ENCODE assay signal across 8 mouse cellular contexts in the genomic region with DNA sequence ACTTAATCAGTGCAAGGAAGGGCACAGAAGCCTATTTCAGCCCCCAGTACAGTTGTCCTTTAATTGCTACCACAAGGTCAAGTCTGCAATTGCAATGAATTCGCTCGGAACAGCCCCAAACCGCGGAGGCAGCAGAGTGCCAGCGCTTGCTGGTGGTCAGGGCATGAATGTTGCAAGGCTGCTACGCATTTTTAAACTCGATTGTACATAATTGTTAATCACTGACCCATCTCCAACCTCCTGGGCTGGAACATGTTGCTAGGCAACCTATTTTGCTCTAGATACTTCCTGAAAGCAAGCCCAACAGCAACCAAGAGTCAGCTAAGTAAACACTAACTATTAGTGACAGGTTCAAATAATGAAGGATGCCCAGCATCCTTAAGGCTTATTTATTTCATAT.
DNase-seq lines count a peak whose midpoint lies in the region; ATAC-seq and TF ChIP-seq lines count a peak whose summit lies in the region.

No protein-coding gene starts in this region.

- no peak for ATAC-seq in heart, embryonic 12.5 days (ENCODE audit: insufficient number of reproducible peaks, low FRiP score)
- peak; percentile 52; the same call in 1 of the 2 replicates for ATAC-seq in hindbrain, postnatal 0 days
- 0 out of 2 replicates have a peak, but pooled peaks have one; percentile 48 for ATAC-seq in midbrain, embryonic 11.5 days (ENCODE audit: low FRiP score)

- peaks cover 32% of the 10 kb centered on the region for H3K4me1 ChIP-seq in heart, embryonic 12.5 days (replicated peaks)
- peaks cover 1% of the 10 kb centered on the region; the same call in 1 of the 2 replicates for H3K4me1 ChIP-seq in heart, adult 2 months (ENCODE audit: control insufficient read depth, insufficient read depth, low read length)
- H3K4me1 ChIP-seq in hindbrain, postnatal 0 days (ENCODE audit: insufficient read depth, low read length), result peaks cover 19% of the 10 kb centered on the region
- H3K4me1 ChIP-seq in midbrain, embryonic 11.5 days (ENCODE audit: control insufficient read depth, insufficient read depth, low read length), result peaks cover 18% of the 10 kb centered on the region

- 72% methylated on average over 7 of the region's 7 CpGs for WGBS in heart, embryonic 12.5 days
- WGBS in heart, adult 2 months, result 73% methylated on average over 7 of the region's 7 CpGs
- WGBS in hindbrain, postnatal 0 days, result 17% methylated on average over 7 of the region's 7 CpGs
- 18% methylated on average over 7 of the region's 7 CpGs for WGBS in midbrain, embryonic 11.5 days

- H3K4me2 ChIP-seq in heart, embryonic 12.5 days, result no peak overlapping the region
- peak overlapping the region; percentile 44; the same call in 1 of the 2 replicates for H3K4me2 ChIP-seq in hindbrain, postnatal 0 days (ENCODE audit: low read depth, low read length)
- H3K4me2 ChIP-seq in midbrain, embryonic 11.5 days, result no peak overlapping the region

- H3K79me2 ChIP-seq in heart, adult 2 months (replicated peaks; ENCODE audit: control insufficient read depth, insufficient read depth, low read length), result no peaks in the 10 kb centered on the region

- no peaks in the 10 kb centered on the region for H3K27me3 ChIP-seq in heart, embryonic 12.5 days (replicated peaks)
- H3K27me3 ChIP-seq in heart, adult 2 months (ENCODE audit: control insufficient read depth, insufficient read depth, low read length), result no peaks in the 10 kb centered on the region
- no peaks in the 10 kb centered on the region for H3K27me3 ChIP-seq in hindbrain, postnatal 0 days (ENCODE audit: insufficient read depth, low read length)
- peaks cover 12% of the 10 kb centered on the region for H3K27me3 ChIP-seq in midbrain, embryonic 11.5 days (ENCODE audit: control insufficient read depth, insufficient read depth, low read length)

- TF ChIP-seq CTCF in heart, adult 2 months (IDR thresholded peaks at IDR 0.05), result no peak
- peak; percentile 44 for TF ChIP-seq CTCF in hindbrain, postnatal 0 days (IDR thresholded peaks at IDR 0.05; ENCODE audit: low read depth)

- H3K36me3 ChIP-seq in heart, embryonic 12.5 days, result no peaks in the 10 kb centered on the region
- H3K36me3 ChIP-seq in heart, adult 2 months (ENCODE audit: control insufficient read depth, insufficient read depth, low read length), result no peaks in the 10 kb centered on the region
- no peaks in the 10 kb centered on the region for H3K36me3 ChIP-seq in hindbrain, postnatal 0 days (ENCODE audit: insufficient read depth, low read length)
- H3K36me3 ChIP-seq in midbrain, embryonic 11.5 days (ENCODE audit: control insufficient read depth, insufficient read depth, low read length), result no peaks in the 10 kb centered on the region

- no peak for TF ChIP-seq POLR2A in heart, adult 2 months (IDR thresholded peaks at IDR 0.05; ENCODE audit: insufficient read depth, low read depth, low read length)

- 0 out of 2 replicates have a peak overlapping the region, but pooled peaks have one; percentile 3 for H3K27ac ChIP-seq in heart, embryonic 12.5 days (ENCODE audit: poor library complexity, severe bottlenecking)
- H3K27ac ChIP-seq in heart, adult 2 months, result no peak overlapping the region
- peak overlapping the region; percentile 64 for H3K27ac ChIP-seq in hindbrain, postnatal 0 days
- no peak overlapping the region for H3K27ac ChIP-seq in midbrain, embryonic 11.5 days (ENCODE audit: low read depth, low read length)

- H3K9ac ChIP-seq in heart, embryonic 12.5 days, result no peak overlapping the region
- no peak overlapping the region for H3K9ac ChIP-seq in heart, adult 2 months (ENCODE audit: low read depth, low read length)
- 0 out of 2 replicates have a peak overlapping the region, but pooled peaks have one; percentile 15 for H3K9ac ChIP-seq in hindbrain, postnatal 0 days (replicated peaks; ENCODE audit: low read length)
- no peak overlapping the region for H3K9ac ChIP-seq in midbrain, embryonic 11.5 days (ENCODE audit: low read length)

- no peak overlapping the region for H3K4me3 ChIP-seq in heart, embryonic 12.5 days
- H3K4me3 ChIP-seq in heart, adult 2 months, result no peak overlapping the region
- no peak overlapping the region for H3K4me3 ChIP-seq in hindbrain, postnatal 0 days (ENCODE audit: low read length)
- H3K4me3 ChIP-seq in midbrain, embryonic 11.5 days (ENCODE audit: low read depth, low read length), result no peak overlapping the region

- intact Hi-C loops in heart, adult 2 months (cut with DNase I), result no loop called here
- intact Hi-C loops in left cerebral cortex, postnatal 36 days (cut with DNase I), result no loop called here

- no peak for TF ChIP-seq EP300 in heart, adult 2 months (IDR thresholded peaks at IDR 0.05; ENCODE audit: insufficient read depth, low read depth, low read length)

- no peak for DNase-seq in heart, adult 2 months
- DNase-seq in embryo, embryonic 11 days, result peak; percentile 51
- peak; percentile 68 for DNase-seq in hindbrain, postnatal 0 days (ENCODE audit: low spot score)
- no peak for DNase-seq in midbrain, embryonic 11.5 days (ENCODE audit: low spot score, missing footprints)
- DNase-seq in frontal cortex, postnatal 14 days (ENCODE audit: low spot score in 2 of 2), result no peak
- DNase-seq in left cerebral cortex, postnatal 36 days (ENCODE audit: low spot score in 2 of 2), result no peak
- DNase-seq in left cerebral cortex, adult 8-10 months (ENCODE audit: low spot score in 2 of 2), result no peak

- H3K9me3 ChIP-seq in heart, embryonic 12.5 days (replicated peaks), result no peaks in the 10 kb centered on the region
- H3K9me3 ChIP-seq in hindbrain, postnatal 0 days (ENCODE audit: low read length), result no peaks in the 10 kb centered on the region
- H3K9me3 ChIP-seq in midbrain, embryonic 11.5 days (ENCODE audit: control insufficient read depth, low read length), result no peaks in the 10 kb centered on the region

Comparison
In these comparisons a context has a peak if more than half of its experiments do, and no peak if none do; other contexts are left out.
1. H3K27ac ChIP-seq: peak in heart, embryonic 12.5 days (single experiment) and hindbrain, postnatal 0 days (single experiment); none in heart, adult 2 months (single experiment) and midbrain, embryonic 11.5 days (single experiment).
2. DNase-seq: peak in embryo, embryonic 11 days (single experiment) and hindbrain, postnatal 0 days (single experiment); none in heart, adult 2 months (0 of 2), midbrain, embryonic 11.5 days (single experiment), frontal cortex, postnatal 14 days (0 of 2), left cerebral cortex, postnatal 36 days (0 of 2) and left cerebral cortex, adult 8-10 months (0 of 2).